Mouse (Mus musculus) CD4-positive, CD25-positive, alpha-beta regulatory T cell, adult 2 months (primary cell): ENCODE data around the gene Cd276.
"Not testable (repeated sequence)": the region's sequence is repeated elsewhere in the genome, so short reads cannot be mapped to it uniquely, and the experiment has no call there.

ENCODE experiments used
- DNase-seq: peaks from one replicate; pipeline ENCODE4 v3.0.0-alpha.2; 2012; ENCODE audit warnings: low read depth, low spot score

Cd276 gene

GRCm38 (mm10) chr9:58554908-58555684 lies at the start of gene Cd276:
Gene Cd276 (minus strand): TSS chr9:58555437.
- DNase-seq: peak; percentile 18

GRCm38 (mm10) chr9:58595313-58595712 lies 40.1 kb upstream of the Cd276 start:
- no peak for DNase-seq

- DNase-seq: no peak
Observed at GRCm38 (mm10) chr9:58588657-58589056, 33.4 kb upstream of the Cd276 start.

- no peak for DNase-seq
Observed at GRCm38 (mm10) chr9:58584323-58584722, 29.1 kb upstream of the Cd276 start.

GRCm38 (mm10) chr9:58583267-58583641 lies 28.0 kb upstream of the Cd276 start:
- peak; percentile 44 for DNase-seq

- DNase-seq: no peak
Observed at GRCm38 (mm10) chr9:58582581-58583266, 27.5 kb upstream of the Cd276 start.

GRCm38 (mm10) chr9:58581958-58582540 lies 26.8 kb upstream of the Cd276 start, which contains the start of gene Nptn:
Gene Nptn (plus strand): TSS chr9:58582240.
- DNase-seq: peak; percentile 100

GRCm38 (mm10) chr9:58581283-58581930 lies 26.2 kb upstream of the Cd276 start:
- DNase-seq: no peak

- peak; percentile 59 for DNase-seq
Observed at GRCm38 (mm10) chr9:58580453-58581195, 25.4 kb upstream of the Cd276 start.

- peak; percentile 82 for DNase-seq
Observed at GRCm38 (mm10) chr9:58578669-58579068, 23.4 kb upstream of the Cd276 start.

GRCm38 (mm10) chr9:58571001-58571400 lies 15.8 kb upstream of the Cd276 start:
- no peak for DNase-seq

- DNase-seq: peak; percentile 66
Observed at GRCm38 (mm10) chr9:58567682-58568081, 12.4 kb upstream of the Cd276 start.

GRCm38 (mm10) chr9:58565945-58566344 lies 10.7 kb upstream of the Cd276 start:
- DNase-seq: not testable (repeated sequence)

- no peak for DNase-seq
Observed at GRCm38 (mm10) chr9:58560211-58560610, 5.0 kb upstream of the Cd276 start.

GRCm38 (mm10) chr9:58557457-58558455 lies 2.5 kb upstream of the Cd276 start:
- no peak for DNase-seq

GRCm38 (mm10) chr9:58556627-58557026 lies 1.4 kb upstream of the Cd276 start:
- DNase-seq: no peak

- DNase-seq: no peak
Observed at GRCm38 (mm10) chr9:58555685-58556414, 613 bp upstream of the Cd276 start.

- no peak for DNase-seq
Observed at GRCm38 (mm10) chr9:58554056-58554907, 955 bp downstream of the Cd276 start.
